Comparison of ENCODE assay signal across 10 mouse cellular contexts in genomic region chr17:91913556-91913955, GRCm38 (mm10).
"Had no signal": no experiment of that assay in that cellular context is flagged by ENCODE, and none has a peak within 500 bp of the region (broad histone marks: within the 10 kb centered on the region; RNA-seq: fewer than 3 reads in every experiment).

No protein-coding gene starts in this region.

- DNase-seq: kidney, postnatal 25 days; layer of hippocampus, adult 9-11 months; liver, embryonic 13.5 days; lung, adult 2 months; lung, postnatal 14 days; lung, postnatal 4 days; midbrain, embryonic 14.5 days; right cerebral cortex, postnatal 25 days; spleen, adult 18-20 months; thymus, postnatal 25 days had no signal
